Mouse (Mus musculus) frontal cortex, adult (tissue): ENCODE results near the gene Slco4c1.

Experiments used
- ATAC-seq: cut with Nextera tagmentation; 2 replicates; pipeline ENCODE4 v1.9.2; 2017; ENCODE audit warnings: mild to moderate bottlenecking, moderate library complexity, mixed read lengths; ENCODE audit not compliant: low TSS enrichment

Gene Slco4c1

GRCm38 (mm10) chr1:96770283-96770682 is 101.7 kb downstream of the Slco4c1 start:
- ATAC-seq = no peak

GRCm38 (mm10) chr1:96768264-96768663 is 103.7 kb downstream of the Slco4c1 start:
- ATAC-seq = peak; percentile 95

- ATAC-seq = peak; percentile 66
These were observed 105.4 kb downstream of the Slco4c1 start for GRCm38 (mm10) chr1:96766535-96766934.
